Mouse (Mus musculus) kidney, adult 9 months (tissue): ENCODE data around the gene 1600014C23Rik.

Source experiments
- DNase-seq: peaks from one replicate; pipeline ENCODE4 v3.0.0; 2022

The 1600014C23Rik gene

GRCm38 (mm10) chr17:45751359-45751758 is 17.7 kb upstream of the 1600014C23Rik start:
- DNase-seq = no peak

DNA sequence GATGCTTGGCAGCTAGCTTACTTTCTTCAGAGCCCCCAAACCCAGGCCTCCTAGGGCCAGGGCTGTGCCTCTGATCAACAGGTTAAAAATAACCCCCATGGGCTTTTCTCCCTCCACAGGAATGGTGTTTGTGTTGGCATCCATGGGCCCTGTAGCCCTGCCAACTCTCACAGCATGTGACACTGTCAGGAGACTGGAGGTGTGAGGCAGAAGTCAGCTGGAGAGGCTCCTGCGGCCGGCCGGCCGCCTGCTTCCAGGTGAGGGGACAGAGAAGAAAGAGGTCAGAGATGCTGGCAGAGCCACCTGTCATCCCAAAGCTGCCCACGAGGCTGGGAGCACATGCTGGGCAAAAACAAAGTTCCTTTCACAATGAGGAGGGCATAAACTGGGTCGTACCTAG is 15.5 kb upstream of the 1600014C23Rik start:
- DNase-seq = peak; percentile 52

GRCm38 (mm10) chr17:45747858-45748785 is 14.5 kb upstream of the 1600014C23Rik start:
- DNase-seq = no peak

- no peak for DNase-seq
These were observed 13.6 kb upstream of the 1600014C23Rik start for GRCm38 (mm10) chr17:45747293-45747692.

DNA sequence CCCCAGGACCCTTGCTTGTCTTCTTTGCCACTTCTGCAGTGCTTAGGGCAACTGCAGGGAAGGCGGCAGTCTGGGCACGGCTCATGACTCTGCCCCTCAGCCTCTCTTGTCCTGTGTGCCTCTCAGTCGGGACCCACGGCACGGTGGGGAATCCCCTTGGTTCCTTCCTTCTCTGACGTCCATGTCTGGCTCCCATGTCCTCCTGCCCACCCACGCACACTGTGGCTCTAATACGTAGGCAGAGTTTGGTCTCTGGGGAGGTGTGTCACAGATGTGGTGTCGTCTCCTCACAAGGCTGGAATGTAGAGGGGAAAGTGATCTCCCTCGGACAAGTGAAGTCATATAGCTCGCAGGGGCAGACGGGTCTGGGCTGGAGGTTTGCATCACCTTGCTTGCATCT is 13.1 kb upstream of the 1600014C23Rik start:
- no peak for DNase-seq

- no peak for DNase-seq
These were observed 12.0 kb upstream of the 1600014C23Rik start for GRCm38 (mm10) chr17:45745629-45746028.

DNA sequence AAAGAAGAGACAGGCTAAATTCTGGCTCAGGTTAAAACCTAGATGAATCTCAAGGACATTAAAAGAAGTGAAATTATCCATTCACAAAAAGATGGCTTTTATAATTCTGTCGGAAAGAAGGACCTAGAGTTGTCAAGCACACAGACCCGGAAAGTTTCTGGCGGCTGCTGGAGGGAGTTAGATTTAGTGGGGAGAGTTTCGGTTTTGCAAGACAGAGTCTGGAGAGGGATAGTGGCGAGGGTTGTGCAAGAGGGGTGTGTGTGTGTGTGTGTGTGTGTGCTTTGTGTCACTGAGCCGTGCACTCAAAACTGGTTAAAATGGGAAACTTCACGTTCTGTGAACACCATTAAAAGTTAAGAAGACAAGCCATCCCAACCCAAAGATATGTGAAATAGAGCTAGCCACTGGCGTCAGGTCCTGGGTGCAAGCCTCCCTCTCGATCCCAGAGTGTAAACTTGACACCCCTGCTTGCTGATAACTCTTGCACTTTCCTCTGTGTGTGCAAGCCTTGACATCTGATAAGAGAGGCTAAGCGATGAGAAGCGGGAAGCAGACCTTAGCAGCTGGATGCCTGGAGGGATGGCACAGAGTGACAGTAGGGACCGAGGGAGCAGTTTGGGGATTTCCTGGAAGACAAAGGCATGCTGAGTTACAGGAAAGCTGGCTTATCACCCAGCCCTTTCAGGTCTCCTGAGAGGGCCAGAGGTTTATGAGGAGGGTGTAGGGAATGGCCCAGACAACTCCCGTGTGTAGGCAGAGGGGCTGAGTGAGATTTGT is 8.9 kb upstream of the 1600014C23Rik start:
- DNase-seq = no peak

GRCm38 (mm10) chr17:45737078-45737601 is 3.5 kb upstream of the 1600014C23Rik start:
- no peak for DNase-seq

DNA sequence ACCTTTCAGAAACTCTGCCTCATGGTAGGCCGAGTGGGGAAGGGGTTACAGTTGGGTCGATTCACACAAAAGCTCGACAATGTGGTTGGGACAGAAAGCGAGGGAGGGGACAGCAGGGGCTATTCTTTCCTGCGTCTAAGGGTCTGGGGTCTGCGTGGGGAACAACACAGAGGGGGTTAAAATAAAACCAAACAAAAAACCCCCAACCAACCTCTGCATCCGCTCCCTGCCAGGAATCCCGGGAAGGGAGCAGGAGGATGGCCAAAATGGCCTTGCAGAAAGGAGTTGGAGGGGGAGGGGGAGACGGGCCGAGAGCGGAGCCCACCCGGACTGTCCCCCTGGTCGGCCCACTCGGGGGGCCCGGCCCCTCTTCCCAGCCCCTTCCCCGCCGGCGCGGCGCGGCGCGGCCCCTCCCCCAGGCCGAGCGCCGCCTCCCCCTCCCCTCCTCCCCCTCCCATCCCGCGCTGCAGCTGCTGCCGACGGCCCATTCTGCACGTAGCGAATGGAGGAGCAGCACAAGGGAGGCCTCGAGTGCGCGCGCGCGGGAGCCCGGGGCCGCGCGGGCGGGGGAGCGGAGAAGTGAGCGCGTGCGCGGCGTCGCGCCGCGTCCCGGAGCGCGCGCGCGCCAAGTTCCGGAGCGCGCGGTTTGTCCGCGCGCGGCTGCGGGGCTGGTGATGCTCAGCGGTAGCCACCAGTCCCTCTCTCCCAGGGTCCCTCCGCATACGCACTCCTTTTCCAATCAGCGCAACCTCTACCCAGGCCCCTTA is 2.9 kb upstream of the 1600014C23Rik start:
- peak; percentile 67 for DNase-seq

DNA sequence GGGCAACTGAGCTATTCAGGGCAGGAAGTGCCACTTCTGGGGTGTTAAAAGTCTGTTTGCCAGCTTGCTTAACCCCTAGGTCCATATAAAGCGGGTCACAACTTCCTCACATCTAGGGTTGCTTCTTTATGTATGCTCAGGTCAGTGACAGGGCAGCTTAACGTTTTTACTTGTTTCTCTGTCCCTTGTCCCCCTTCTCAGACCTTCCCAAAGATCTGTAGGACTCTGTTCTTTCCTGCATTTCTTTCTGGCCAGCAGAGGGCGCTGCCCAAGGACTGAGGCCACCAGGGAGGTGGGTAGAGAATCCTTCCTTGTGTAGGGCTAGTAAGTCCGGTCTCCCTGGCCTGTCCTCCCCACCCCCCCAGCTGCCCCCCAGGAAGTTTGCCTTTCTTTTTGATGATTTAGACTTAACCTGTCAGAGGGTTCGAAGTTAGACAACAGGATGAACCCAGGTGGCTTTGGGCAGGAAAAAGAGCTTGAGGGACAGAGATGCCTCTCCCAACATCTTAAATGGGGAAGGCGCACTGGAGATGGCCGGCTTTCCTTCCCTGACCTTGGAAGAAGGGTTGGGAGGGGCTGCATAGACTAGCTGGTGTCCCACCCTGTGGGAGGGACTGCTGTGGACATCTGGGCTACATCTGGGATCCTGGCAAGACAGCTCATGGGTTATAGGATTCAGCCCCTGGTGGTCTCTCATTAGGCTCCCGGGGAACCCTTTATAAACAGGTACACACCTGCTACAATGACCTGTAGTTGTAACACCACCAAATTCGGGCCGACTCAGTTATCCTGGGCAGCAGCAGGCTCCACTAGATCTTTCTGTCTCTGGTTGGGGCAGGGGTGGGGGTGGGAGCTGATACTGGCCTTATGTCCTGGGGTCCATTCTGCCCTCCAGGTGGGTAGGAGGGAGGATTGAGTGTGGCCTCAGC is 2.0 kb upstream of the 1600014C23Rik start:
- peak; percentile 85 for DNase-seq

GRCm38 (mm10) chr17:45734881-45735280 is 1.2 kb upstream of the 1600014C23Rik start:
- no peak for DNase-seq

- DNase-seq = no peak
These were observed 689 bp upstream of the 1600014C23Rik start for GRCm38 (mm10) chr17:45734333-45734732.

DNA sequence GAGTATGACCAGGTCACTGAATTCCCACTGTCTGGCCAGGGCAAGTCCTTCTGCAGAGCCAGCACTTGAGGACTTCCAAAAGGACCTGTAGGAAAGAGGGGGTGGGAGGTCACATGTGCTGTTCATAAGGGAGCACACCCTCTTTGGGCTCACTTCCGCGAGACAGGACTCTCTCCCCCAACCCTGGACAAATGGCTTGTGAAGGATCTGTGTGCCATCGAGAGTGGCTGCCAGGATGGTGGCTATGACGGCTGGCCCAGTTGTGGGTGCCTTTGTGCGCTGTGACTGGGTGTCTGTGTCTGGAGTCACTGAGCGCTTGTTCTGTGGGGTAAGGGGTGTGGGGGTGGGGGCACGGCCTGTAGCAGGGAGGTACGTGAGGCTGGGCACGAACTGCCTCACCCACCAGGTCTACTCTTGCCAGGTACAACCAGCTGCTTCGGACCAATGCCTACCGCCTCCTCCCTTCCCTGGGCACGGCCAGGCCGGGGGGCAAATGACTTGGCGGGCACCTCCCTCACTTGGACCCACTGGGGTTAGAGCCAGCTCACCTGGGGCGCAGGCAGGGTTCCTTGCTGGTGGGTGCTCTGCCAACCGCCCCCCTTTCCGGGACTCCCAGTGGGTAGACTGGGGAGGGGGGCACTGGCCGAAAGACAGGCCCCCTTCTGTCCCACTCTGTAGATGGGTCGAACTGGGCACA is 458 bp downstream of the 1600014C23Rik start:
- DNase-seq = peak; percentile 40

GRCm38 (mm10) chr17:45731172-45731864 is 2.3 kb downstream of the 1600014C23Rik start:
- DNase-seq = peak; percentile 89

DNA sequence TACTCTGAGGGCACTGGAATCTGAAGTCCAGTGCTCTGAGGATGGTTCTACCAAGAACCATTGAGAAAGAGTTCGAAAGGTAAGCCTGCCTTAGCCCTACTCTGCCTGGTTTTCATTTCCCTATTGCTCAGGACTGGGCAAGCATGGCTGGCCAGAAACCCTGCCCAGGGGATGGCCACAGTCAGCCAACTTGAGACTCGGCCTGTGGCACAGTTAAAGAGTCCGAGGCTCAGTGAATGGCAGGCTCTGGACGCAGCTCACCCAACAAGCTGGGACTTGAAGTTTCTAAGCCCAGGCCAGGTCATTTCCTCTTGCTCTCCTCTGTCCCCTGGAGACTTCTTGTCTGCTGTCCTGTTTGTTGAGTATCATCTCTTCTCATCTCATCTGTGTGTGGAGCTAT is 2.9 kb downstream of the 1600014C23Rik start:
- no peak for DNase-seq

DNA sequence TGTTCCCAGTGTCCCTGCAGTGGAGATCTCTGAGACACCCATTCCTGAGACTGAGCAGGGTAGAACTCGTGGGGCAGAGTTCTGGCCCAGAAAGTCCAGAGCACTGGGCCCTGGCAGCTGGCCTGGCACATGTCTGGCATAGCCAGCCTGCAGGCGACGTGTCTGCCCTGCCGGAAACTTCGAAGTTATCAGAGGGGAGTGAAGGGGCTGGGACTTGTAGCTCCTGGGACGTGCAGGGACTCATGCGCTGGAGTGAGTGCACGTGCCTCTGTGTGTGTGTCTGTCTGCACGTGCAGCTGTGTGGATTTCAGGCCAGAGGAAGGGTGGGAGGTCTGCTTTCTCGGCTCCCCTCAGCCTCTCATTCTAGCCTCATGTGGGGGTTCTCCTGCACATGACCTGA is 4.3 kb downstream of the 1600014C23Rik start:
- DNase-seq = no peak

GRCm38 (mm10) chr17:45727983-45728723 is 5.5 kb downstream of the 1600014C23Rik start:
- DNase-seq = no peak

GRCm38 (mm10) chr17:45727481-45727880 is 6.2 kb downstream of the 1600014C23Rik start:
- no peak for DNase-seq

DNA sequence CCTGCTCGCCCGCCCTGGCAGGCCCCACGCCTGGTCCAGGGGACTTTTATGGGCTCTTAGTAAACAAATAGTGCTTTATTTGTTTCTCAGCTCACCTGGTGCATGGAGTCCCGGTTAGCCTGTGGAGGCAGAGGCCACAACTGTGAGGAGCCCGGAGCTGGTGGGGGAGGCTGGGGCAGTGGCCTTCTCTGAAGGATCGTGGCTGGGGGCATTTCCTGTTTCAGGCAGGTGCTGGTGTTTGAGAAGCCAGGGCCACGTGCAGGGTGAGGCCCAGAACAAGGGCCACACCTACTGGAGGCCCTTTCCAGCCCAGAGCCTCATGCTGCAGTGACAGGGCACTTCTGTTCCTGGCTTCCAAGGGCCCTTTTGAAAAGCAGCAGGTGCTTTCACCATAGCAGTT is 7.4 kb downstream of the 1600014C23Rik start:
- no peak for DNase-seq

GRCm38 (mm10) chr17:45724574-45724921 is 9.1 kb downstream of the 1600014C23Rik start:
- DNase-seq = no peak
